Mouse (Mus musculus) embryo, embryonic 11.5 days (tissue): ENCODE results near the gene Cald1.

Experiments used
- DNase-seq: peaks from one replicate; pipeline ENCODE4 v3.0.0-alpha.2; 2012; ENCODE audit warnings: low read depth, low spot score

Cald1 gene

GRCm38 (mm10) chr6:34716888-34717635 lies 118.8 kb downstream of the Cald1 start:
- no peak for DNase-seq

DNA sequence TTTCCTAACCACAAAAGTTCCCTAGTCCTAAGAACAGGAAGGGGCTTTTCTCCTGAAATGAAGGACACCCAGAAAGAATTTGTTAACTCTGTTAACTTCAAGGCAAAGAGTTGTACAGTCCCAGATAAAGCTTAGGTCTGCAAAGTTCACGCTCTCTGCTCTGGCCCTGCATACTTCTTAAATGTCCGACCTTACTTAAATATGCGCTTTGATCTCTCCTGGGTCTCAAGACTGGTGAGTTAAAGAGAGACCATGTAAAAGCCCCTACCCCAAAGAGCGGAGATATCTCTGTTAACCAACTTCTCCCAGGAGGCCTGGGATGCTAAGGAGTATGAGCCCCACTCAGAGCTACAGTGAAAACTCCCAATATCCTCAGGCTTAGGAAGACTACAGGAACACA lies 119.4 kb downstream of the Cald1 start:
- DNase-seq = no peak

GRCm38 (mm10) chr6:34719141-34719680 lies 120.9 kb downstream of the Cald1 start:
- DNase-seq = no peak

- DNase-seq = no peak
Observed at GRCm38 (mm10) chr6:34720447-34720846, 122.1 kb downstream of the Cald1 start.

DNA sequence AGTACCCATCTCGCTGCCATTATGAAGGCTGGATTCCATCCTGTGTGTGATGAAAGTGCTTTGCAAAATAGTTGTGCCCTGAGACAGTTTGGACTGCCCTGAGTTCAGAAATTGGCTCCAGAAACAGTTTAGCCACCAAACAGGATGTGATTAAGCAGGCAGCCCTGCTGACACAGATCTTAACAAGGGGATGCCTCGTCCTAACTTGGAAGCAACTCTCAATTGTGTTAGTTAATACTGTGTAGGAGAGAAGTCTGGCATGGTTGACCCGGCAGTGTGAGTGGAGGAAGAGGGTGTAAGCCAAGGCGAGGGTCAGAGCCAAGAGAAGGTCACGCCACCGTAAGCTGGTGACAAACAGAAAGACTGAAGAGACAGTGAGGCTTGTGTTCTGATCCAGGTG lies 123.4 kb downstream of the Cald1 start:
- DNase-seq = no peak

GRCm38 (mm10) chr6:34722660-34723059 lies 124.4 kb downstream of the Cald1 start:
- DNase-seq = no peak

GRCm38 (mm10) chr6:34723250-34723904 lies 125.1 kb downstream of the Cald1 start:
- no peak for DNase-seq

GRCm38 (mm10) chr6:34725660-34726059 lies 127.4 kb downstream of the Cald1 start:
- no peak for DNase-seq

GRCm38 (mm10) chr6:34726104-34726503 lies 127.8 kb downstream of the Cald1 start:
- no peak for DNase-seq

DNA sequence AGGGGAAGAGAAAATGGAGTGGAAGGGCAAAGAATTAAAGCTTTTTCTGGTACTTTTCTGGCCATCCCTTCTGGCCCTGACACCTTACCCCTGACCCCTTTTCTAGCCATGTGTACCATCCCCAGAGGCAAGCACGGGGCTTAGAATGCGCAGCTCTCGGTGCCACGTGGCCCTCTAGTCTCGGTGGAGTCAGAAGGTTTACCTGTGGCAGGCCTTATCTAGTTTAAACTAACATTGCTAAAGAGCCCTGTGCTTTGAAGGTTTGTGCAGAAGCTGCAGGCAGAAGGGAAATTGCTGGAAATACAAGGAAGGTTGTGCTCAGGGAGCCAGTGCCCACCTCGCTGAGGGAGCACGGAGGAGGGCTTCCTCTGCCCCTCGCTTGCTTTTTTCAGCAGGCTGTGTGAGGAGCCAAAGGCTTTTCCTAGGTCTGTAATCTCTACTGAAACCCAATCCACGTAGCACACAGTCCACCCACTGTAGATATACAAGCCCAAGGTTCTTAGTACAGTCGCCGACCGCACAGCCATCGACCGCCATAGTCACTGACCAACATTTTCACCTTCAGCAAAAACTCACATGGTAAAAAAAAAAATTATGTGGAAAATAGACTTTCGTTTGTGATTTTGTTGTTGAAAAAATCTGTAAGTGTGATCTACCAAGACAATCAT lies 129.2 kb downstream of the Cald1 start:
- DNase-seq = no peak

DNA sequence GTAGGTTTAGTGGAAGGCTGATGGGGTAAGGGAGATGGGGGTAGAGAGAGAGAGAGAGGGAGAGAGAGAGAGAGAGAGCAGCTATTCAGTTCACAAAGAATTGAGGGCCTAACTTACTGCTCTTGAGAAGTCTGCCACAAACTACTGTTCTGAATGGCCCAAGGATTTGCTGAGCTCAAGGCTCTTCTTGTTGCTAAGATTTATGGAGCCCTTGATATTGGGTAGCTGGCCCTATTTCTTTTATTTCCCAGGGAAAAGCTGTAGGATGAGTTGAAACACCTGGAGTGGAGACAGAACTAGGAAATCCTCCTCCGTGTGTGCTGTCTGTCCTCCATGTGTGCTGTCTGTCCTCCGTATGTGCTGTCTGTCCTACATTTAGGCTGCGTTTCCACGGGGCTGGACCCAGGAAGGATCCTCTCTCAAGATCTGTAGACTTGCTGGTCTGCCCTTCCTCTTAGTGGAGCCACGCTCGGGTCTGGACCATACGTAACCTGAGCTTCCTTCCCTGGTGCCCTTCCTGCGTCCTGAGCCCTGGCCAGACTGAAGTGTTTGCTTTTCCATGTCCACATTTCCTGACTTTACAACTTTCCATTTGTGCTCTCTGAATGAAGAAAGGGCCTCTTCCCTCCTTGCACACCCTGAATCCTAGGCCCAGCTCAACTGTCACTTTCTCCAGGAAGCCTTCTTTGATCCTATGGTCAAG lies 131.3 kb downstream of the Cald1 start:
- no peak for DNase-seq

GRCm38 (mm10) chr6:34731007-34731406 lies 132.7 kb downstream of the Cald1 start:
- no peak for DNase-seq

- DNase-seq = no peak
Observed at GRCm38 (mm10) chr6:34731529-34731928, 133.2 kb downstream of the Cald1 start.

DNA sequence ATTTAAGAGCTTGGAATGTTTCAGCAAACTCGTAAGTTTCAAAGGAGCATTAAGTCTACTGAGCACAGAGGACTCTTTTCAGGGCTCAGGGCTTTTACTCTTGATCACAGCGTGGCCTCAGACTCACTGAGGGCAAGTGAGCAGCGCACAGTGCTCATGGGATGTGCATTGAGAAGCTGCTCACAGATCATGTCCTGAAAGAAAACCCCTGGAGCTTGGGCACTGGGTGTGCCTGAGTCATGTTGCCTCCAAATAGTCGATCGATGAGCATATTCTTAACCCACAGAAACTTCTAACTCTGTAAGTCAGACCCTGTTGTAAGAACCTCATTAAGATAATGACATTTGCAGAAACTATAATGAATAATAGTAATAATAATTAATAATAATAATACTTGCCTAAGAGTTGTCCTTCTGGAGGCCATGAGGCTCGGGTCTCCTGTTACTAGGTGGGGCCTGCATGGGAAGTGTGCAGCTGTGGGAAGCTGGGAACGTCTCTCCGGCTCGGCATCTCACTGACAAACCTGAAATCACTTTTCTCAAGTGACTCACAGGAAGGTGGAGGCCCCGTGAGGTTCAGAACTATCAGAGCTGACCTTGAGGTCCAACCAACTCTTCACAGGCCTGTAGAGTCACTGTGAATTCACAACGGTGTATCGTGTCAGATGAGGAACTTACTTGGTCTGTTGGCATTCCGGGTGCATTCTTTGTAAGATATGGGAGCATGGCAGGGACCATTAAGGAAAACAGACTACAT lies 136.8 kb downstream of the Cald1 start:
- DNase-seq = no peak

GRCm38 (mm10) chr6:34736934-34737333 lies 138.6 kb downstream of the Cald1 start:
- no peak for DNase-seq

GRCm38 (mm10) chr6:34743946-34744345 lies 145.6 kb downstream of the Cald1 start:
- no peak for DNase-seq

DNA sequence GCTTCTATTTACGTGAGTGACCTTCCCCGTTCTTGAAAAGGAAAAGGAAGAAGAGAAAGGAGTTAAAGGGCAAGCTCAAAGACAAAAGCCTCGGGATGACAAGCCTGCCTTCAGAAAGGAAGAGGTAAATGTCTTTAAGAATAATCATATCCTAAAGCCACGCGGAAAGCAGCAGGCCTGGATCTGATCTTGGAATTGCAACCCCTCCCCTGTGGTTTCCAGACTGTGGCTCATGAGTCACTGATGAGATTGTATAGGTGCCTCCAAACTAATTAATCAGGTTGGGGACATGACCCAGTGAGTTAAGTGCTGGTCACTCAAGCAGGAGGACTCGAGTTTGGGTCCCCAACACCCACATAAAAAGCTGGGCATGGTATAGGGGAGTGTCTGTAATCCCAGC lies 149.5 kb downstream of the Cald1 start:
- no peak for DNase-seq

- no peak for DNase-seq
Observed at GRCm38 (mm10) chr6:34748566-34748965, 150.3 kb downstream of the Cald1 start.

DNA sequence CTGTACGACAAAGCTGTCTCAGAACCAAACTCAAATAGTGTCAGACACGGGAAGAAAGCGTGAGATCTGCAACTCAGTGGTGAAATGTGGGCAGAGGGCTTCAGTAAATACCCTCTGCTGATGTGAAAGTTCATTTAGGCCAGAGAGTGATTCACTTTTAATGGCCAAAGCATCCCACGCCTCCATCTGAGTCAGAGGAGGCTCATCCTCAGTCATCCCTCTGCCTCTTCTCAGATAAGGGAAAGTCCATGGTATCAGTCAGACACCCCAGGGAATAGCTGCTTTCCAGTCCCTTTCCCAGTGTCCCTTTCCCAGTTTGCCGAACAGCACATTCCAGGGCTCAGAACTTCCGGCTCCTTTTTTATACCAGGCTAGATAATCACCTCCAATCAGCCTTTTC lies 151.2 kb downstream of the Cald1 start:
- DNase-seq = no peak

DNA sequence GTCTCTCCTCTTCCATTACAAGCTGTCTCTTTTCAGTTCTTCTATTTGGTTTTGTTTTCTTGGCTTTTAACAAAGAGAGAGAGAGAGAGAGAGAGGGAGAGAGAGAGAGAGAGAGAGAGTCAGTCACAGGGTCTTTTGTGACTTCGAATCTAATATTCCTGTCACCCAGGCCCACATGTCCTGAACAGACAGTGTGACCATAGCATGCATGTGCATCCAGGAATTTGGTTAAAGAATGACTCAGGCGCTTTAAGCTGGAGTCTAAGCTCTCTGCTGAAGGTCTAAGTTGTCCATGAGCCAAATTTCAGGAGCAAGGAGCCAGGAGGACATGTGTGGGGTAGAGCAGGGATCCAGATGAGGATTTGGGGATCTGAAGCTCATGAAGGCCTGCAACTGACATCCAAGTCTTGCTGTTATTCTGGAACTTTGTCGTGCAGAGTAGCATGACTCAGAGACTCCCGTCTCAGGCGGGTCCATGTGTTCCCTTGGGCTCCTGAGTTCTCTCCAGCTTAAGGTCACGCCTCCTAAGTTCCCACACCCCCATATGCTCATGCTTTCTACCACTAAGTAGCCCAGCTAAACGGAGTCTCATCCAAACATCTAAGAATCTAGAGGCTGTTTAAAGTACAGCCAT lies 152.3 kb downstream of the Cald1 start:
- DNase-seq = no peak

GRCm38 (mm10) chr6:34751625-34752024 lies 153.3 kb downstream of the Cald1 start:
- no peak for DNase-seq
